Mouse (Mus musculus) liver, adult 10 weeks (tissue): ENCODE results near the gene Rex1bd. TPM values are rescaled to one million over a fixed set of nuclear protein-coding genes. Genes with fewer than 3 reads are reported as not detected.

ENCODE experiments used
- polyA plus RNA-seq: library from polyadenylated mRNA; stranded (reverse); fragments of 350-450 nt; fragmentation: Illumina TruSeq; extraction: RNeasy Lipid Tissue Mini Kit (QIAGEN cat#74804); gene quantifications from one replicate; pipeline ENCODE4 v1.2.3, GENCODE M21; 2014; ENCODE audit warnings: low read depth, low replicate concordance

Gene Rex1bd
- polyA plus RNA-seq = 2.4 TPM

DNA sequence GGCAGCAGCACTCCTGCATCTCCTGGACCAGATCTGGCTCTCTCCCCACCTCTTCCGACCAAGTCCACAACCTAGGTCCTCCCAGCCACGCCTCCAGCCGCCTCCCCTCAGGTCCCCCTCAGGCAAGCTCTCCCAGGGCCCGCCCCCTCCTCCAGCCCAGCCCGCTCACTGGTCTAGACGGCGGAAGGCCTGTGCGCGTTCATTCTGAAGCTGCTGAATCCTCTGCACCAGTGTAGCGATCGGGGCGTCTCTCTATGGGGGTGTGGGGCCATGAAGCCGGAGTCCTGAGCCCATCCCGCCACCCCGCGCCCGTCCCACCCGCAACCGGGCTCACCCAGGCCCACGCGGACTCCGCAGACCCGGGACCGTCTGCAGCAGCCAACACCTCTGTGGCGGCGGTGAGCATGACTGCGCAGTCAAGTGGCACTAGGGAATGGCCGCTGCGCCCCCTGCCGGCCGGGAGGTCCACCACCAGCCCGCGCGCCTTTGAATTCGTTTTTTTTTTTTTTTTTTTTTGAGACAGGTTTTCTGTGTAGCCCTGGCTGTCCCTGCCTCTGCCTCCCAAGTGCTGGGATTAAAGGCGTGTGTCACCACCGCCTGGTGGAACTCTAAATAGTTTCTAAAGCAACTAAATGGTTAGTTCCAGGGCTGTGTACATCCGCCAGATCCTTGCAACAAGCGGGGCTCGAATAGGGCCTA lies at the start of gene Rex1bd:
TSS of gene Rex1bd (minus strand) at position 425 of the 699 bp plus-strand sequence.

DNA sequence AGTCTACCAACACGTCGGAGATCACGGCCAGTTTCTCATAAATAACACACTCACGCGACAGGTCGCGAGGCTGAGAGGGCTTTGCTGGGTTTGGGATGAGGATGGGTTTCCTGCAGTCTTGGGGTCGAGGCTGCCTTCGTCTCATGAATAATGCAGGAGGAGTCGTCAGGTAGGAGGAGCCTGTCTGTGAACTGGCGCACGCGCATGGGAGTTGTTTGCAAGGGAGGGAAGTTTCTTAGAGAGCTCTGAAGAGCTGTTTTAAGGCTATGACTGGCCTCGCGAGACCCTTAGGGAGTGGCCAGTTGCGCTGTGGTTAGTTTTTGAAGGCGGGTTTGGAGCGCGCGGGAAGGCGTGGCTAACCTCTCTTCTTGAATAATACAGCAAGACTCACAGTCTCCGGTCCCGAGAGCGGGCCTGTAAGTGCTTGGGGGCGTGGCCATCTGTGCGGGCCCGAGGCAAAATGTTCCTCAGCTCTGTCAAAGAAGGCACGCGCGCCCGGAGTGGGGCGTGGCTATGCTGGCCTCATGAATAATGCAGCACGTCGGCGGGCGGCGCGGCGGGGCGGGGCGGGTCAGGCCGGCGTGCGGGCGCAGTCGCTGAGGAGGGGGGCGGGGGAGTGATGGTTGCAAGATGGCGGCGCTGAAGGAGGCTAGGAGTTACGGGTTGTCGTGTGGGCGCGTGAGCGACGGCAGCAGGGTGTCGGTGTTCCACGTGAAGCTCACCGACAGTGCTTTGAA lies 32.7 kb upstream of the Rex1bd start, which contains the start of gene Ell:
TSS of gene Ell (plus strand) at position 381 of the 737 bp plus-strand sequence.

DNA sequence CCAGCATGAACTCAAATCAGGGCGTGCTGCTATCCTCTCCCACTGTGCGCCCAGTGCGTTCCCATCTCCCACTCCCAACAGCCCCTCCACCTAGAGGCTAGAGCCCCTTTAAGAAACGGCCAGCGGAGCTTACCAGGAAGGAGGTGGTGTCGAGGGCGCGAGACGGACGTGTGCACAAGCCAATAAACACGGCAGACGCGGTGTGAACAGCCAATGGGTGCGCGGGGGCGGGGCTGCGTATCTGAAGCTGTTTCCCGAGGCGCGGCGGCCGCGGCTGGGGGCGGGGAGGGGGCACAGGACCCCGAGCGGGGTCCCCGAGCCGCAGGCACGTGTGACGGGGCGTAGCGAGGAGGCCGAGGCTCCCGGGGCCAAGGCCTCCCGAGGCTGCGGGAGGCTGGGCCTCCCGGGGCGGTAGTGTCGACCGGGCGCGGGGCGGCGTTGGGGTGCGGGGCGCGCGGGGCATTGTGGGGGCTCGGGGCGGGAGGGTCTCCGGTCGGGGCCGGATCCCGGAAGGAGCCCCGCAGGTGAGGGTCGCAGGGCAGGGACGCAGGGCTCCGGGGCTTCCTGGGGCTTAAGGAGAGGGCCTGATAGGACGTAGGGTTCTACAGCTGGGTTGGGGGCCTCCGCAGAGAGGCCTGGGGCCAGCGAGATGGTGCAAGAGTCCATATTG lies 21.1 kb upstream of the Rex1bd start, which contains the start of the genes Fkbp8 and Kxd1:
TSS of gene Fkbp8 (plus strand) at position 213 of the 670 bp plus-strand sequence.
TSS of gene Kxd1 (minus strand) at position 445 of the 670 bp plus-strand sequence.

DNA sequence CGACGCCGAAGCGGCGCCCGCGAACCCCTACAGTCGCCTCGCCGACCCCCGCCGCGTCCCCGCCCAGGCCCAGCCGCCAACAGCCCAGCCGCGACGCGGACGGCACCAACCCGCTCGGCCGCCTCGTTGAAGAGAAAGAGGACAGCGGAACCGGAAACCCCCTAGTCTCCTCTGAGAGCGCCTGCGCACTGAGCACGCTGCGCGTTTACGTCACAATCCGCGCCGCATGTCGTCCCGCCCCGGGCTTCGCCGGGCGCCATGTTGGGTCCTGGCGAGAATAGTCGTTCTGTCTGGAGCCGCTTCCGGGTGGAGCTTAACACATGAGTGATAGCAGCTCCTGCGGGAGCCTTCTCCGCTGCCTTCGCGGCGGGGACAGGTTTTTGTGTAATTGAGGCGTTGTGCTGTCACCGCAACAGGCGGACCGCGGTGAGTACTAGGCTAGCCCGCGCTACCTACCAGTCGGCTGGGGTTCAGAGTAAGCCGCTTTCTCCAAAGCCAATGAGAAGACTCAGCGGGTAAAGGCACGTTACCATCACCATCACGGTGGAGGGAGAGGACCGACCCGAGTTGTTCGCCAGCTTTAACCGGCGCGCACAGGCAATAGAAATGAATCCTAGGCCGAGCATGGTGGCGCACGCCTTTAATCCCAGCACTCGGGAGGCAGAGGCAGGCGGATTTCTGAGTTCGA lies 3.8 kb upstream of the Rex1bd start, which contains the start of gene Uba52:
TSS of gene Uba52 (minus strand) at position 574 of the 688 bp plus-strand sequence.

DNA sequence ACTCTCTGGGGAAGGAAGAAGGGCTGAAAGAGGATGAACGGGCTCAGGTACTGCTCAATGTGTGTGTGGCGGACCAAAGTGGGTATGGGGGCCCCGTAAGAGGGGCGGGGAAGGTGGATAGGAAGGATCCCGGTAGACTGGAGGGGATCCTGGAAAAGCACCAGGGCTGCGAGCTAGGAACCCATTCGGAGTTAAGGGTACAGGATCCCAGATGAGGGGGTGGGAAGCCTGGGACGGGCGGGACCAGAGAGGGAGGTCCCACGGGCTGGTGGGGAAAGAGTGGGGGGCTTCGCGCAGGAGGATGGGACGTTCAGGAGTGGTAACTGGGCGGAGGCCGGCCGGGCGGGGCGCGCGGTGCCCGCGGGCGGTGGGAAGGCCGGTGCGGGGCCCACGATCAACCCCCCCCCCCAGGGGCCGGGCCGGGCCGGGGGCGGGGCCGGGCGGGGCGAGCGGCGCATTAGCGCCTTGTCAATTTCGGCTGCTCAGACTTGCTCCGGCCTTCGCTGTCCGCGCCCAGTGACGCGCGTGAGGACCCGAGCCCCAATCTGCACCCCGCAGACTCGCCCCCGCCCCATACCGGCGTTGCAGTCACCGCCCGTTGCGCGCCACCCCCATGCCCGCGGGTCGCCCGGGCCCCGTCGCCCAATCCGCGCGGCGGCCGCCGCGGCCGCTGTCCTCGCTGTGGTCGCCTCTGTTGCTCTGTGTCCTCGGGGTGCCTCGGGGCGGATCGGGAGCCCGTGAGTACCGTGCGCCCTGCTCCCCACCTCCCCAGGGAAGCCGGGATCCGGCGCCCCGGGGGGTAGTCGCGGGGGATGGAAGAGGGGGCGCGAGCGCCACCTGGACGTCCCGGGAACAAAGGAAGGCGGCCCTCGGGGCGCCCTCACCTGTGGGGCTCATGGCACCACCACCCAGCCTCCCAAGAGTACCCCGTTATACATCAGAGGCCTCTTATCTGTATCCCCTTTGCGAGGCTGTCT lies 13.6 kb downstream of the Rex1bd start, which contains the start of gene Crlf1:
TSS of gene Crlf1 (plus strand) at position 495 of the 977 bp plus-strand sequence.

DNA sequence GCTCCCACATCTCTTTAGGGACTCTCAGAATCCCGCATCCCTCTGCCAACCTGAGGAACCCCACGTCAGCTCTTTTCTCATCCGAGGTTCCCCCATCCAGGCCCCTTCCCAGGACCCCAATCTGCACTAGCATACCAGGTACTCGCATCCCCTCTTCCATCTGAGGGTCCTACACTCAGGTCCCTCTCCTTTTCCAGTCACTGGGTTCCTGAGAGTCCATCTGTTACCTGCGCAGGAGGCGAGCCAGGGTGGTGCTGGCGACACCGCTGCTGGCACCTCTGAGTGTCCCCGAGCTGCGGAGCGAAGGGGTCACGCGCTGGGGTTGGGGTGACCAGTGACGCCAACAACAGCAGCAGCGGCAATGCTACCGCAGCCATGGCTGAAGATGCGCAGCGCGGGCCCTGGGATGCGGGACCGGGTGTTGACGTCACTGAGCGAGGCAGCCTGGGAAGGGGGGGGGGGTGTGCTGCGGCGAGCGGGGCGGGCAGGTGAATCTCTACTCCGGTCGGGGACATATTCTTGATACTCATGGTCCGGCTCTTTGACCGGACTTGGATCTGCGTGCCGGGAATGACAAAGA lies 19.5 kb downstream of the Rex1bd start, which contains the start of gene Tmem59l:
TSS of gene Tmem59l (minus strand) at position 418 of the 580 bp plus-strand sequence.

DNA sequence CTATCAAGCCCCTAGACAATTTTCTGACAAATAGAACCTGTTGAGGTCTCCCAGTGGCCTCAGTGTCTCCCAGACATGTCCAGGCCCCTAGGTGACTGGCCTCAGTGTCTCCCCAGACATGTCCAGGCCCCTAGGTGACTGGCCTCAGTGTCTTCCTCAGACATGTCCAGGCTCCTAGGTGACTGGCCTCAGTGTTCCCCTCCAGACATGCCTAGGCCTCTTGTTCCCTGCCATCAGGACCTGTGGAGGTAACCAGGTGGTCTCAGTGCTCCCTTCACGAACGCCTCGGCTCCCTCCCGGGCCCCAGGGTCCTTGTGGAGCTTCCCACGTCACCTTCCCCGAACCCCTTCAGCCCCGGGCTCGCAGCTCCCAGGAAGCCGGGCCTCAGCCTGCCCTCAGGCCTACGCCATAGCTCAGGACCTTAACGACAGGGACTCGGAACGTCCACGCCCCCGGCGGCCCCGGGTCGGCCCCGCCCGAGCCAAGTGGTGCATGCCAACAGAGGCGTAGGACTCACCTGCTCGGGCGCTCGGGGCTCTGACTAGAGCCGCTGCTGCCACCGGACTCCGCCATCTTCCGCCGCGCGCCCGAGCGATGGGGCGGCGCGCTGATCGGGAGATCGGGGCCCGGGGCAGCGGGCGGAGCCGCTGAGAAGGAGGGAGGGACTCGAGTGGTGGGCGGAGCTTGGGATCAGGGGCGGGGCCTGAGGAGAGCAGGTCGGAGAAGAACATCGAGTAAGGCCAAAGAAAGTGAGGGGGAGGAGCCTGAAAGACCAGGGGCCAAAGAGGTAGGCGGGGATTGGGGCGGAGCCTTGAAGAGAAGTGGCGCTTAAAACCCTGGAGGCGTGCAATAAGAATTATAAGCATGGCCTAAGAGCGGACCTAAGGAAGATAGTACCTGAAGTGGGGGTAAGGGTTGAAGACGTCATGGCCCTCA lies 30.0 kb downstream of the Rex1bd start, which contains the start of gene Klhl26:
TSS of gene Klhl26 (minus strand) at position 636 of the 936 bp plus-strand sequence.

Other genes with a start within 250 kb of the Rex1bd start
- gene Homer3, start 223.9 kb downstream of the Rex1bd start, polyA plus RNA-seq = not detected
- 3.4 TPM for gene Ddx49, start 204.3 kb downstream of the Rex1bd start, polyA plus RNA-seq
- gene Cope, start 204.2 kb downstream of the Rex1bd start, polyA plus RNA-seq = 4.9 TPM
- not detected for gene Cers1, start 191.0 kb downstream of the Rex1bd start, polyA plus RNA-seq
- not detected for gene Gdf1, start 176.9 kb downstream of the Rex1bd start, polyA plus RNA-seq
- 2.4 TPM for gene Upf1, start 153.5 kb downstream of the Rex1bd start, polyA plus RNA-seq
- not detected for gene Comp, start 133.2 kb downstream of the Rex1bd start, polyA plus RNA-seq
- 0.74 TPM for gene Crtc1, start 67.2 kb downstream of the Rex1bd start, polyA plus RNA-seq
- 1.5 TPM for gene Klhl26, start 29.8 kb downstream of the Rex1bd start, polyA plus RNA-seq
- gene Tmem59l, start 19.4 kb downstream of the Rex1bd start, polyA plus RNA-seq = not detected
- not detected for gene Crlf1, start 13.6 kb downstream of the Rex1bd start, polyA plus RNA-seq
- gene Uba52, start 4.0 kb upstream of the Rex1bd start, polyA plus RNA-seq = 13.6 TPM
- gene Fkbp8, start 21.0 kb upstream of the Rex1bd start, polyA plus RNA-seq = 10.3 TPM
- gene Kxd1, start 21.2 kb upstream of the Rex1bd start, polyA plus RNA-seq = 11.4 TPM
- gene Ell, start 32.7 kb upstream of the Rex1bd start, polyA plus RNA-seq = 2.1 TPM
- not detected for gene Isyna1, start 87.6 kb upstream of the Rex1bd start, polyA plus RNA-seq
- gene Ssbp4, start 102.1 kb upstream of the Rex1bd start, polyA plus RNA-seq = not detected
- 0.85 TPM for gene Lrrc25, start 109.4 kb upstream of the Rex1bd start, polyA plus RNA-seq
- gene Gdf15, start 125.7 kb upstream of the Rex1bd start, polyA plus RNA-seq = not detected
- gene Pgpep1, start 153.6 kb upstream of the Rex1bd start, polyA plus RNA-seq = 17.3 TPM
- 0.61 TPM for gene Lsm4, start 166.5 kb upstream of the Rex1bd start, polyA plus RNA-seq
- gene Jund, start 192.2 kb upstream of the Rex1bd start, polyA plus RNA-seq = 8.1 TPM
- not detected for gene Iqcn, start 196.7 kb upstream of the Rex1bd start, polyA plus RNA-seq
- gene Gm3336, start 211.8 kb upstream of the Rex1bd start, polyA plus RNA-seq = not detected
- gene Pde4c, start 217.0 kb upstream of the Rex1bd start, polyA plus RNA-seq = 1.1 TPM
- gene Rab3a, start 247.9 kb upstream of the Rex1bd start, polyA plus RNA-seq = 0.56 TPM